Mouse (Mus musculus) E14TG2a.4 (cell line): ENCODE measurements at regions not wholly inside any gene's neighbourhood (a gene's known extent, or its start where the extent isn't known, plus 50 kb on each side); places are given as distances from the start of the nearest gene placed in this dataset.

Experiments
- CTCF ChIP-seq: conservative IDR thresholded peaks from 2 replicates; pipeline ENCODE4 v1.5.1; 2014; ENCODE audit warnings: low read length
- NANOG ChIP-seq: IDR thresholded peaks from 2 replicates; pipeline ENCODE4 v1.6.1; 2014; ENCODE audit warnings: borderline replicate concordance, low read length, mixed read lengths
- POU5F1 ChIP-seq: IDR thresholded peaks from 2 replicates; pipeline ENCODE4 v1.6.1; 2014; ENCODE audit warnings: low read length, borderline replicate concordance

DNA sequence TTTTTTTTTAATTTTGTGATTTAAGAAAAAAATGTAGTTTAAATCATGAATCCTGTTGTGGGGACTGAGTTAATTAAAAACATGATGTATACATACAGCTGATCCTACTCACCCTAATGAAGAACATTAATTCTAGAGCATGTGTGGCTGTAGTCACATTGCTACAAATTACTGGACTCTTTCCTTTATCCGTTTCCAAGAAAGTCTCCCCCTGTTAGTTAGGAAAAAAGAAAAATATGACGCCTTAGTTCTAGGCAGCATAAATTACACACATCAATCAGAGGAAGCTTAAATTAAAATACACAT is 505.7 kb downstream of the Cypt12 start:
- no peak for TF ChIP-seq CTCF
- no peak for TF ChIP-seq NANOG
- no peak for TF ChIP-seq POU5F1
